Mouse (Mus musculus): ENCODE data around the gene Lysmd1.

DNA sequence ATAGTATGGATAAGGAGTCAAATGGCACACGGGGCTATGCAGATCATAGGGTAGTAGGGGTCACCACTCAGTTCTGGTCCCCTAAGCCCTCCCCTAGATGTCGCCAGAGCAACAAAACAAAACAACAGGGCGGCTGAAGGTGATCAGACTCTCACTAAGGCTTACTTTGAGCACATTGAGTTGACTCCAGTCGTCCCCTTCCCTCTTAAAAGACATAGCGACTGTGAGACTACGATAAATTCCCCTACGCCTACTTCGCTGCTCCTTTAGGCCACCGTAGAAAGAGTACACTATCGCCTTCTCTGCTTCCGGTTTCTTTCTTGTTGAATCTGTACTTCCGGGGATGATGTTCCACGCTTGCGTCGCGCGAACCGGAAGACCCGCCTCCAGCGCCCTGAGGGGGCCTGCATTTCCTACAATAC lies at the start of gene Lysmd1, which contains the start of gene Scnm1:
- TF ChIP-seq CTCF (IDR thresholded peaks at IDR 0.05; ENCODE audit: insufficient read depth, low read depth, low read length) (no peak), POLR2A (IDR thresholded peaks at IDR 0.05; ENCODE audit: insufficient read depth, low read depth, low read length) (no peak)
